Mouse (Mus musculus): ENCODE measurements around the gene Rgs7bp.

The Rgs7bp gene

DNA sequence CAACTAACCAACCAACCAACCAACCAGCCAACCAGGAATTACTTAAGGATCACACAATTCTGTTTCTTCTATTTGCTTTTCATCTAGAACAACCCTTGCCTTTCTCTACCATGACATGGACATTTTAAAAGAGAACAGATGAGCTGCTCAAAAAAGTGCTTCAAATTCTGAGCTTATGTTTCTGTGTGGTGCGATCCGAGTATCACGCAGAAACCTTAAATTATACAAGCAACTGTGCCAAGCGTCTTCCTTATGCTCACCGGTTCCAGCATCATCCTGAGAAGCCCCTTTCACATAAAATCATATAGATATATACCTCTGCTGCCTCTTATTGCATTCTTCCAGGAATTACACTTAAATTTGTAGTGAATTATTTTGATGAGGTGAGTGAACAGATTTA is 43.4 kb downstream of the Rgs7bp start:
- no peak for DNase-seq (ENCODE audit: extremely low spot score, low read depth, low spot score)

DNA sequence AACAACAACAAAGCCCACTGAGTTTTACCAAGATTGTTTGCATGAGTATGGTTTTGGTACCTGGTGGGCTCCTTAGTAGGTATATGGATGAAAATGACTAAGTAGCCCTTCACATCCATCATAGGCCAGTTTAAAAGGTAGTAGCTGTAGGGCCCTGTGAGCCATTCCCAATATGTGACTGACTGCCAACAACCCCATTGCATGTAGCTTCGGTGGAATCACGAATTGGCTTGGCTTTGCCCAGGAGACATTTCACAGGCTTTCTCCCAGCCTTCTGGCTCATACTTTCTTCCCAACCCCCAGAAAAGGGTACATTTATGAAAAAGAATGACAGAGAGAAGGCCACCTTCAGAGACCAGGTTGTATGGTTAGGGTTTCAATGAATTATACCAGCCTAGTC is 45.8 kb downstream of the Rgs7bp start:
- DNase-seq (ENCODE audit: extremely low spot score, low read depth, low spot score), result no peak

DNA sequence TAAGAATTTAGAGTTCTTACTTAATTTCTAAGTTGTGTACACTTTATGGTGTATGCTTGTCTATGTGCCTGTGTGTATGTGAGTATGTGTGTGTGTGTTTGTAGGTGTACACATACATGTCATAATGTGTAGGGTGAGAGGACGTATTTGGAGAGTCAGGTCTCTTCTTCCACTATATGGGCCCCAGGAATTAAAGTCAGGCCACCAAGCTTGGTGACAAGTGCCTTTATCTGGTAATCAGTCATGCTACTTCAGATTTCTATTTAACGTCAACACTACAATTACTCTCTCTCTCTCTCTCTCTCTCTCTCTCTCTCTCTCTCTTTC is 51.9 kb downstream of the Rgs7bp start:
- DNase-seq (ENCODE audit: extremely low spot score, low read depth, low spot score), result no peak

DNA sequence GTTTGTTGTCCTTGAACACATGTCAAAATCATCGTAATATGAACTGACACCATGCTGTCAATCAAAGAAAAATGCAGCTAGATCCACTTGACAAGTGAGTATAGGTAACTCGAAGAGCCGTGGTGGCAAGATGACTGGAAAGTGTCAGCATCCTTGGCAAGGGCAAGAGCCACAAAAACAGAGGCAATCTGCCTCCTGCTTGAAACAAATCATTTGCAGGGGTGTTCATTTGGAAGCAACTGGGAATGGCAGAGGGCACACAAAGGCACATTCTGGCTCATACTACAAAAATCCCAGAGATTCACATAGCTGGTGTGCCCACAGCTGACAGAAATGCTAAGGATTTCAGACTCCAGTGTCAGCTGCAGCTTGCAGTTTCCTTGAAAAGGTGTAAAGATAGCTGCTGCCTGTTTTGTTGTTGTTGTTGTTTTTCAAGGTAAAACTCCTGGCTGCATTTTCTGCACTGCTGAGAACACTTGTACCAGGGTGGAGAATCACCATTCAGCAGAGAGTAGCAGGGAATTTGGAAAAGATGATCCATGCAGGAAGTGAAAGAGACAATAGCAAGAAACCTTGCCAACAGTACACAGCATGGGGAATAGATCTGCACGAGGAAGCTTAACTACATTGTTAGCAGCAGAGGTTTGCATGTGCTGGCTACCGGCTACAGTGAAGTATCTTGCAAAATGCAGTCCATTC is 52.4 kb downstream of the Rgs7bp start:
- no peak for DNase-seq (ENCODE audit: extremely low spot score, low read depth, low spot score)

- DNase-seq (ENCODE audit: extremely low spot score, low read depth, low spot score), result no peak
Observed at GRCm38 (mm10) chr13:105001714-105002113, 53.0 kb downstream of the Rgs7bp start.

- DNase-seq (ENCODE audit: extremely low spot score, low read depth, low spot score), result no peak
Observed at GRCm38 (mm10) chr13:104988811-104989258, 65.9 kb downstream of the Rgs7bp start.

DNA sequence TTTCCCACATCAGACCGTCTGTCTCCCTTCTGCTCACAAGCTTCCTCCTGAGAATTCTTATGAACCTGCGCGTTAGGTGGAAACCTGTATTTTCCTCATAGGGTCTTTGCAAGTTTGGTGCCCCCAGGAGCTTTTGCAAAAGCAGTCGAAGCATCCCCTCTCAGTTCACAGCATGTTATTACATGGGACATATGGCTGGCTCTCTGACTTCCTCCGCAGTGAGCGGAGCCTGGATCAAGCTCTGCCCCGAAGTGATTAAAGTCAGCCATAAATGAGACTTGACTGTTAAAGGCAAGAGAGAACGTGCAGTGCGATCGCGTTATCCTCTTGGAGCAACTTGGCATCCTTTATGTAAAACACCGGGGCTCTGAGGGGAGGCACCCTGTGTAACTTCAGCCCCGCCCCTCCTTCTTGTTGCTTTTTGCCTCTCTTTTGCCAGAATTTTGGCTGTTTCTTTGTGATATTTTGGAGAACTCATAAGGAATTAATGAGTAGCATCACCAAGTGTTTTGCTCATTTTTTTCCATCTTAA is 66.7 kb downstream of the Rgs7bp start:
- DNase-seq (ENCODE audit: extremely low spot score, low read depth, low spot score), result no peak

GRCm38 (mm10) chr13:104985691-104986090 is 69.0 kb downstream of the Rgs7bp start:
- DNase-seq (ENCODE audit: extremely low spot score, low read depth, low spot score), result no peak

DNA sequence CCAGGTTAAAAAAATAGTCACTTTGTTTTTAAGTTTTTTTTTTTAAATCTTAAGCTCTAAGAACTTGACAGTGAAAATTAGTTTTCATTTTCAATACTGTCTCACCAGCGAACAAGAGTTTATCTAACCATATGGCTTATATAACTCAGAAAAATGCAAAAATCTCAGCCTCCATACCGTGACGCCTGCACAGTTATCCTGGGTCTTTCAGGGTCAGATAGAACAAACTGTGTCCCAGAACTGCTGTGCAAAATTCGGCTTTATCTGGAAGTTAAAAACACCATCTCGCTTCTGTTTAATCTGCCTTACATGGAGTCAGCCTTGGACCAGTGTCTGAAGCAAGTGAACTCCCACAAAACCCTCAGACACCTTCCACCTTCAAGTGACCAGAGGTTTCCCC is 70.7 kb downstream of the Rgs7bp start:
- DNase-seq (ENCODE audit: extremely low spot score, low read depth, low spot score), result no peak

GRCm38 (mm10) chr13:104982781-104983353 is 71.9 kb downstream of the Rgs7bp start:
- DNase-seq (ENCODE audit: extremely low spot score, low read depth, low spot score), result no peak

GRCm38 (mm10) chr13:104978176-104978575 is 76.6 kb downstream of the Rgs7bp start:
- DNase-seq (ENCODE audit: extremely low spot score, low read depth, low spot score), result no peak

- DNase-seq (ENCODE audit: extremely low spot score, low read depth, low spot score), result no peak
Observed at GRCm38 (mm10) chr13:104967486-104967885, 87.2 kb downstream of the Rgs7bp start.

DNA sequence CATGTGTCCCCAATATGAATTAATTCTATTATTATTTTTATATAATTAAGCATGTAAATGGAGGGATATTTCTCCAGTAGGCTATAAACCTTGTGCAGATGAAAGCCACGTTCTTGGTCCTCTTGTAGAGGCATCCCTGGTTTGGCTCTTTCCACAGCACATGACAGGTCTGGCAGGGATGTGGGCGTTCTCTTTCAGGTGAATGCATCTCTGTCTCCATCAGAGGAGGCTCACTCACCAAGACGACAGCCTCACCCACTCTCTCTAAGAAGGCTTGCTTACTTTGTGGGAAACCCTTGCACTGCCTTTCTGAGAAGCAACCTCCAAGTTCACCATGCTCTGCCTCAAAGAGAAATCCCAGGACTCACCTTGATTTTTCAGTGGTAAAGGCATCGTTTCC is 91.0 kb downstream of the Rgs7bp start:
- no peak for DNase-seq (ENCODE audit: extremely low spot score, low read depth, low spot score)

DNA sequence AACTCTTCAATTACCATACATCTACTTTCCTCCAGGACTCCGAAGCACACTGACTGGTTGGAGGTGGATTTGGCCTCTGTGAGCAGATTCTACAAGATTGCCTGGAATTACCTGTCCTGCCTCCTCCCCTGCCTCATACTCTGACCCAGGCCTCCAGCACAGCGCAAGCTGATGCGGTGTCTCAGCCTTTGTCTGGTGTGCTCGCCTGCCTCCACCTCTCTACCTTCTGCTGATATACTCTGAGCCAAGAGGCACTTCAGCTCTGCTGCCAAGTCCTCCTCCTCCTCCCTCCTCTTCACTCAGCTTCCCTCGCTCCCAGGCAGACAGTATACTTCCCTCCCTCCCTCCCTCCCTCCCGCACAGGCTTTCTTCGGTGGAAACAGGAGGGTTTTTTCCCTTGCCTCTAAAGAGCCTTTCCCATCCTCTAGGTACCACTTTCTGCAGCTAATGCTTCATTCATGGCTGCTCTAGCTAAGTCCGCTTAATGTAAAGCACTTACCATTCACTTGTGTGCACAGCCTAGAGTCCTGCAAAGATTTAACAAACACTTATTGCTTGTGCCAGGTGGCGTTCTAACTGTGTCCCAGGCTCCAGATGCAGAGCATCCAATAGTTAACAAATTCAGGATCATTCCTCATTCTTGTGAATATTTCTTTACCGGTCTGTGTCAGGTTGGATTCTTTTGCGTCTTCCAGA is 91.9 kb downstream of the Rgs7bp start:
- DNase-seq (ENCODE audit: extremely low spot score, low read depth, low spot score), result no peak

DNA sequence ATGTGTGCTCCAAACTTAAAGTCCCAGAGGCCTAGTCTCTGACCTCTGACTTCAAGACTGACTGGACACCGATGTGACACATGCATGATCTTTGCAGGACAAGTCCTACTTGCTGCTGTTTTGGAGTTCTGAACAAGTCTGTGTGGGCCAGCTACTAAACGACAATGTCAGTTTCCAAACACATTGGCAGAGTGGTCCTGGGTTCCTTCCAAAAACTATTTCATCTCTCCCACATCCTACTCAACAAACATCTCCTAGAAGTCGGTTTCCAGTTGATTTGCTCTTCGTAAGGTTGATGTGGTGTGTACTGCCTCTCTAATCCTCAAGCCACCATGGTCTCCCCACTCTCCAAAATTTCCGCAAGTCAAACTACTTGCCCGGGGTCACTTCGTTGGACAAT is 92.6 kb downstream of the Rgs7bp start:
- DNase-seq (ENCODE audit: extremely low spot score, low read depth, low spot score), result no peak

- DNase-seq (ENCODE audit: extremely low spot score, low read depth, low spot score), result no peak
Observed at GRCm38 (mm10) chr13:104960951-104961715, 93.6 kb downstream of the Rgs7bp start.

DNA sequence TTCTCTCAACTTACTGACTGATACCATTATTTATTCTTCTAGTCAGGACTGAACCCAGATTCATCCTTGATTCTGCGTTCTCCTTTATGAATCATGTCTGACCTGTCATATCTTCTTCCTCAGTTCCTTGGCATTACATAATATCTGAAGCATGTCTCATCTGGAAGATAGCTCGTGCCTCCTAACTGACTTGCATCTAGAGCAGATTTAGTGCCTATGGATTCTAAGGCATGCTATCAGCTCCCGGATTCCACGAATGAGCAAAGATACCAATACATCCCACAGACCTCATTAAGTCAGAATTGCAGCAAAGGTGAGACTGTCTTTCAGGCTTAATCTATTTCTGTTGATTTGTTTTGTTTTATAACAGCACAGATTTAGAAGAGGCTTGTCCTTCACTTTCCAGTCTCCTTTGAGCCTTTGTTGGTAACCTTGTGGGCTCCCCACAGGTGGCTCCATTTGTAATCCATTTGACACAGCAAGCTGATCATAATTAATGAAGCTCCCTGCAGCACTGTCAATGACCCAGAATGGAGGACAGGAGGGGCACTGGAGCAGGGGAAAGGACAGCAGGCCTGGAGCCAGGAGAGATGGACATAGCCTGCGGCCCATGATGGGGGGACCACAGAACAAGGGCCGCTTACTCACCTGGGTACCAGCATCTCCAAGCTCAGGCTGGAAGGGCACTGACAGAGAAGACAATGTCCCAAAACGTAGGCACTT is 94.4 kb downstream of the Rgs7bp start:
- DNase-seq (ENCODE audit: extremely low spot score, low read depth, low spot score), result no peak

DNA sequence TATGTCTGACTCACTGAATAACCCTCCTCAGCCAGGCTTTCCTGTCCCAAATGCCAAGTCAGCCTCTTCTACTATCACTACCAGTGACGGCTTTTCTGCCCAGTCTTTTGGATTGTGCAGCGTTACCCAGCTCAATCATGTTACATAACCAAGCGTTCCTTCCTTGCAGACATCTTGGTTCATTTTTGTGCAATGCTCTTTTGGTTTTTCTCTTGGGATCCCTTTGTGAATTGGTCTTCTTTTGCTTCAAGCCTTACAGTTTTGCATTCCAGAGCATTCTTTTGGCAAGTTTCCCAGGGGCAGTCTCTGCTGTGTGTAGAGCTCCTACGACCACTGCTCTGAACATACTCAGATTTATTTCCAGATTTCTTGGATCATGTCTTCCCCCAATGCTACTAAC is 95.0 kb downstream of the Rgs7bp start:
- DNase-seq (ENCODE audit: extremely low spot score, low read depth, low spot score), result no peak

DNA sequence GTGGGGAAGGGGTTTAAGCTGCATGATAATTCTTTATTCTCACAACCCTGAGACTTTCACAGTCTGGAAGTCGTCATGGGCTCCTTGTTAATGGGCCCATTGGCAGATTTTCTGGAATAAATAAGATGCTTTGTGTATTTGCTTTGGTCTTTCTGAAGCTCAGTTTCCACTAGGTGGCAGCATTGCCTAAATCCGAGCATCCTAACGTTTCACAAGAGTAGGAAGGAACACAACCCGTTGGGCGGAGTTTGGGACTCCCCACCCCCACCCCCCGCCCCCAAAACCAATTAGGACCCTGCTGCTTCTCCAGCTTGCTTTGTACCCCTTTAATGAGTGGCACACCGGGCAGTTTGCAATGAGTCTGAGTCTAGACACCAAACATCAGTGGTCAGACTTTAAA is 106.8 kb downstream of the Rgs7bp start:
- DNase-seq (ENCODE audit: extremely low spot score, low read depth, low spot score), result peak; percentile 92

DNA sequence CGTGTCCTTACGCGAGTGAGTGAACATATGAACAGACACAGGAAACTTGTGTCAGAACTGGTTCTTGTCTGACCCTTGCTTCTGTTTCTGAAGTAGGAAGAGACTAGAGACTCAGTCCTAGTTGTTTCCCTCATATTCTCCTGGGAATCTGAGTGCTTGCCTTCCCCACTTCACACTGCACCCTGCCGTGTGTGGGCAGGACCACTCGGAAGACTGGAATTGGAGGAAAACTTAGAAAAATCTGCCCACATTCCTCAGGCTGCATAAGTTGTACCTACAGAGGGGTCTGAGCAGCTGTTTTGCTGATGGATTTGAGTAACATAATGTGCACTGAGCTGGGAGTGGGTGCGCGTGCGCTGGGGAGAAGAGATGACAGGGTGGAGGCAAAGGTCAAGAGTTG is 114.2 kb downstream of the Rgs7bp start:
- no peak for DNase-seq (ENCODE audit: extremely low spot score, low read depth, low spot score)

- DNase-seq (ENCODE audit: extremely low spot score, low read depth, low spot score), result peak; percentile 67
Observed at GRCm38 (mm10) chr13:104939856-104940255, 114.9 kb downstream of the Rgs7bp start.
